Mouse (Mus musculus): ENCODE results near the gene Cnksr3.

- TF ChIP-seq CTCF (IDR thresholded peaks at IDR 0.05; ENCODE audit: low read depth, low read length) (no peak), GATA1 (IDR thresholded peaks at IDR 0.05; ENCODE audit: borderline replicate concordance, low read length) (no peak)
Observed at GRCm38 (mm10) chr10:7260166-7261108, 48.4 kb upstream of the Cnksr3 start.

Data from G1E (cell line).